Mouse (Mus musculus) mesoderm, embryonic 11.5 days (tissue): ENCODE measurements around the gene Fli1.

Experiments used
- DNase-seq: peaks from one replicate; pipeline ENCODE4 v3.0.0-alpha.2; 2012; ENCODE audit warnings: low read depth, low spot score

The Fli1 gene

DNA sequence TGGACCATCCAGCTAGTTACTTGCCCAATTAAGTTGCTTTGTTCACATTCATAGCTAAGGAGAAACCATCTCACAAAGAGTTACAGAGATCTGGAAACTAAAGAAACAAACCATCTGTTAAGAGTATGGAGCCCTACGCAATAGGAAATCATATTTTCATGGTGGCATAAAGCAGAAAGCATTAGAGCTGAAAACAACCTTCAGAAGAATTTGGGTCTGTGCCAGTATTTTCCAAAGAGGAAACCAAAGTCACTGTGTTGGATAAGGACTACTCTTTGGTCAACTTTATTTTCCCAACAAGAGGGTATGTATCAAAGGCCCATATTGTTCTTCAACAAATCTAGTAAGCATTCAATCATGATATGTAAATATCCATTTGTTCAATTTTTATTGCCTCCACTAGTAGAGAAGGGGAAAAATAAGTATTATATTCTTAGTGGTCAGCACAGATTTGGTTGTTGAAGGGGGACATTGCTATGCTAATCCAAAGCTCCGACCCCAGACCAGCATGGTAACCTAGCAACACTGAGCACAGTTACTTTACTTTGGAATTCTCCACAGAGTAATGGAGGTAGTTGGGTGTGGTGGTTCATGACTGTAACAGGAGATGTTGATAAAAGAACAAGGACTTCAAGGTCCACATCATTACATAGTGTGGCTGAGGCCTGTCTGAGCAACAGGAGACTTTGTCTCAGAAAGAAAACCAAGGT, 20.0 kb downstream of the Fli1 start:
- DNase-seq = no peak

DNA sequence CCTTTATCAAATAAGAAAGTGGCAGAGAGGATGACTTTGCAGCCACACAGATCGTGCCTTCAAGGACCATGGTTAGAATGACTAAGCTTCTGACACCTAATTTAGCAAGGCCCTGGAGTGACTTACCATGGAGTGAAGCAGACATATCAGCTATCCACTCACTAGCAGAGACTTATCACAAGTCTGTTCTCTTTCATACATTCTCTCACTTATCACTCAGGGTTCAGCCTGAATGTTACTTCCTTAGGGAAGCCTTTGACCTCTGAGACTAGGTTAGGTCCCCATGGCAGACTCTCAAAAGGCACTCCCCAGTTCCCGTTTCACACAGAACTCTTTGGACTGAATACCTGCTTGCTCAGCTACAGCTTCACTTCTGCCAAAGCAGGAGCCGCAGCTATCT, 21.3 kb downstream of the Fli1 start:
- no peak for DNase-seq

GRCm38 (mm10) chr9:32520821-32521220, 21.8 kb downstream of the Fli1 start:
- no peak for DNase-seq

DNA sequence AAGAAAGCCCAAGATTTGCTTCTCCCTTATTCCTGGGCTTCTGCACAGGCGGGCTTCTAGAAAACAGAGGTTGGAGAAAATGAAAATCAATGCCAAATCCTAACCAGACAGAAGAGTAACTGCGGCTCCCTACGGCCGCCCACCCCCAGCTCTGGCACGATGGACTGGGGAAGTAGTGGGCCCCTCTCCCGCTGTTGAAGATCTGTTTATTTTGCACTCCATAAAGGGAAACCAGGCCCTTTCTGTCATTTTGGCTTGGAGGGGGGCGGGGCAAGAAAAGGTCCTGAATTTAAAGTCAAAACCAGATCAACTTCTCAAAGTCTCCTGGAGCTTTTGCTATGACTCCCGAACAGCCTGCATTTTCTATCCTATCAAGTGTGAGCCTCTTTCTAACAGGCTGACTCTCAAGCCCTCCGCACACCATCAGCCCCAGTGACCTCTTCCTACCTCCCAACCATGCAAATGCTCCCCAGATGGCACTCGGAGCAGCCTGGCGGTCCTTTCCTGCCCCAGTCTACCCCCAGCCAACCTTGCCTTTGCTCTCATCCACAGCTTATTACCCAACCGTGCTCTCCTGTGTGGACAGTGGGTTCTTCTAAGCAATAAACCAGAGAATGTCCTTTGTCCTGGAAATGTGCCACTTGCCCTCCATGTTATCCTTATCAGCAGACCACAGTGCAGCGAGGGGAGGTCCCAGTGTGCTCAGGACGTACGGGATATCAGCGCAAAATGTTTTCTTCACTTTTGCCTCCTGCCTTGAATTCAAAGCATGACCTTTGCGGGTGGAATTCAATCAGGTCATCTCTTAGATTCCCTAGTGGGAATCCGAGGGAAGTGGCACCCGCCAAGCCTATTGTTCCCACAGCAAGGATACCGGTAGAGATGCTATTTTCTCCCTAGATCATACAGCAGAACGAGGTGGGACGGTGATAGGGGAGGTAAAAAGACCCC, 23.3 kb downstream of the Fli1 start:
- no peak for DNase-seq

- no peak for DNase-seq
These were observed 24.1 kb downstream of the Fli1 start for GRCm38 (mm10) chr9:32518351-32519075.

DNA sequence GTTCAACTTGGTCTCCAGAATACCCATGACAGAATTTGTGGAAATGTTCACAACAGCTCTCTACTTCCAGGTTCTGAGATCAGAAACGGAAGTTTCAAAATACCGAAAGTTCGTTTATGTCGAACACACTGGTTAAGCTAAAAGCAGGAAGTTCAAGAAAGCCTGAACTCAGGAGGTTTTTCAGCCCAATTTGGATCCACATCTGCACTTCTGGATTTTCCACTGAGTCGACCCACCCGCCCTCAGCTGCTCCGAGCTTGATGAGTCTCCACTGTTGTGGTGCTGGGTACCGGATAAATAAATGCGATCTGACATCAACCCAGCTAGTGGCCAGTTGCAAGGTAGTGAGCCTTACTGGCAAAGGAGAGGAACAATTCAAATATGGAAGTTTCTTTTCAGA, 26.0 kb downstream of the Fli1 start:
- no peak for DNase-seq

DNA sequence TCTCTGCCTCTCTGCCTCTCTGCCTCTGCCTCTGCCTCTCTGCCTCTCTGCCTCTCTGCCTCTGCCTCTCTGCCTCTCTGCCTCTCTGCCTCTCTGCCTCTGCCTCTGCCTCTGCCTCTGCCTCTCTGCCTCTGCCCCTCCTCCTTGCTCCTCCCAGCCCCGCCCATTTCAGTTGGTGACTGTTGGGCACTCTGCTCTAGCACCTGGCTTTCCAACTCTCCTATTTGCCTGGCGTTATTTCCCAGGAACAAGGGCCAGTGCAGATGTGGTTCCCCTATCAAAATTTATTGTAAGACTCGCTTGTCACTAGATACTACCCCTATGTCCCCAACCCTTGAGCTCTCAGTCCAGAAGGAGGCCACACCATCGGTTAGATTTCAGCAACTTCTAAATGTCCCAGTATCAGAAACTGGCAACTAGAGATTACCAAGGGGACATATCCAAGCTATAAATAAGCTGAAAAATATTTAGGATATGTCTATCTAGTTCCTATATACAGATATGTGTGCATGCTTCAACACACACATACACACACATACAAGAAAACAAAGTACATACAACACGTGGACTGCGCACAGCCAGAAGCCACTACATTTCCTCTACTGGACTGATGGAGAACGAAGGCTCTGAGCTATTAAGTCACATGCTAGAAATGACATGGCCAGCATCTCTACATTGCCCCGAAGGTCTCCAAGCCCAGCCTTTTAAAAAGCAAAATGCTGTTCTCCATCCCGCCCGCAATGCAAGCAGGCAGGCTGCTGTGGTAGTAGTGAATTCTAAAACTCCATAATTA, 26.6 kb downstream of the Fli1 start:
- no peak for DNase-seq

- peak; percentile 38 for DNase-seq
These were observed 28.1 kb downstream of the Fli1 start for GRCm38 (mm10) chr9:32514406-32515058.

DNA sequence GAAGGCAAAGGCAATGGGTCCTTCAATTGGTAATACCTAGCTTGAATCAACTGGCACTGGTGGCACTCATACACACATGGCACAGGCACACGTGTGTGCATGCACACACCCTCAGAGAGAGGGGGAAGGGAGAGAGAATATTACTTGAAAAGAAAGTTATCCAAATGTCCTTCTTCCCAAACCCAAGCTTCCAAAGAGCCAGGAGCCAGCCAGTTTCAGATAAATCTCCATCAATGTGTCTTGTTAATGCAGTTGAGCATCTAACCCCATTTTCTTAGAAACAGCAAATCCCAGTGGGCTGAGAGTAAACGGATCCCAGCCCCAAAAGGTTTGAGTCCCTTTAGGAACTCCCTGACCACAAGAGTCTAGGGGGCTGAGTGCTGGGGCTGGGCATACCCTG, 29.2 kb downstream of the Fli1 start:
- DNase-seq = no peak

DNA sequence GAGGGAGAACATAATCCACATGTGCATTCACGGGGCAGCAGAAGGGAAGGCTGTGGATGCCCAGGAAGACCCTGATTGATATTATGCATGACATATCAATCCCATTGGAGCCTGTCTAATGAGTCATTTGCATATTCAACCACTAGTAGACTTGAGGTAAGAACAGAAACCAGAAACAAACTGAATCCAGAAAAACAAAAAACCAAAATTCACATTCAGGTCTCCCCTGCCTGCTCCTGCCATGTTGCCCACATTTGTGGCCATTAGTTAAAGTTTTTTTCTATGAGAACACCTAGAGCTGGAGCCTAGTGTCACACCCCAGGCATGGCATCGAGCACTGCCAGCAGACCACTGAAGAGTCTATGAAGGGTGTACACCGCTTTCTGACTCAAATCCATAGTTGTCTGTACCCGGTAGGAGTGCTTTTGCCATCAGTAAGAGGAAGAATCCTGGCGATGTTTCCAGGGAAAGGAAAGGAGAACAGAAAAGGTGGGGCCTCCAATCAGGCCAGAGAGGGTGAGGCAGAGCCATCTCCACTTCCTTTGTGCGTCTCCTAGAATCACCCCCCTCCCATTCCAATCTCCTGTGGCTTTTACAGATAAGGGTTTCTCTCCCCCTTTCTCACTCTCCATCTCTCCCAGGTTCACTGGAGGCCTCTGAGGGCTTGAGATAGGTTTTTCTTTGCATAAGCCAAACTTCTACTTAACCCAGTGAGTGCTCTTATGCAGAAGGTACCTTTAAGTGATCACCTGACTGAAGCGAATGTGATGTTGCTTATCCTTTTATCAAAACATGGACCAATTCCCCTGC, 32.0 kb downstream of the Fli1 start:
- DNase-seq = no peak

DNA sequence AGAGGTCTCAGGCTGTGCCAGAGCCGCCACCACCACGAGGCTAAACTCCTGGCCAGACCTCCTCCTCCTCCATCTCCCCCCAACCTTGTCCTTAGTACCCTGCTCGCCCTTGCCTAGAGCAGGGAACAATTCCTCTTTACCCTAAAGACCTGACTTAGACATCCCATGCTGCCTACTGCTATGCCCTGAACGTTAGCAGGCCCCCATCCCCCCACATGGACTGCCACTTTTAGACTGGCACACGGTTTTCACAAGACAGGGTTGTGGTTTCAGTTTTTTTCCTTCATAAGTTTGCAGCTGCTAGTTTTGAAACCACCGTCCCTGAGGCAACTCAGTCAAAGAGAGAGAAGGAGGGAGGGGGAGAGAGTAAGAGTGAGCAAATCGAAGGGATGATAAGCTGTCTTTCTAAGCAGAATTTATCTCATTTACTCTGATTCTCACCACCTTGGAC, 32.9 kb downstream of the Fli1 start:
- no peak for DNase-seq

- no peak for DNase-seq
These were observed 34.0 kb downstream of the Fli1 start for GRCm38 (mm10) chr9:32508648-32509047.

GRCm38 (mm10) chr9:32508118-32508517, 34.5 kb downstream of the Fli1 start:
- no peak for DNase-seq

DNA sequence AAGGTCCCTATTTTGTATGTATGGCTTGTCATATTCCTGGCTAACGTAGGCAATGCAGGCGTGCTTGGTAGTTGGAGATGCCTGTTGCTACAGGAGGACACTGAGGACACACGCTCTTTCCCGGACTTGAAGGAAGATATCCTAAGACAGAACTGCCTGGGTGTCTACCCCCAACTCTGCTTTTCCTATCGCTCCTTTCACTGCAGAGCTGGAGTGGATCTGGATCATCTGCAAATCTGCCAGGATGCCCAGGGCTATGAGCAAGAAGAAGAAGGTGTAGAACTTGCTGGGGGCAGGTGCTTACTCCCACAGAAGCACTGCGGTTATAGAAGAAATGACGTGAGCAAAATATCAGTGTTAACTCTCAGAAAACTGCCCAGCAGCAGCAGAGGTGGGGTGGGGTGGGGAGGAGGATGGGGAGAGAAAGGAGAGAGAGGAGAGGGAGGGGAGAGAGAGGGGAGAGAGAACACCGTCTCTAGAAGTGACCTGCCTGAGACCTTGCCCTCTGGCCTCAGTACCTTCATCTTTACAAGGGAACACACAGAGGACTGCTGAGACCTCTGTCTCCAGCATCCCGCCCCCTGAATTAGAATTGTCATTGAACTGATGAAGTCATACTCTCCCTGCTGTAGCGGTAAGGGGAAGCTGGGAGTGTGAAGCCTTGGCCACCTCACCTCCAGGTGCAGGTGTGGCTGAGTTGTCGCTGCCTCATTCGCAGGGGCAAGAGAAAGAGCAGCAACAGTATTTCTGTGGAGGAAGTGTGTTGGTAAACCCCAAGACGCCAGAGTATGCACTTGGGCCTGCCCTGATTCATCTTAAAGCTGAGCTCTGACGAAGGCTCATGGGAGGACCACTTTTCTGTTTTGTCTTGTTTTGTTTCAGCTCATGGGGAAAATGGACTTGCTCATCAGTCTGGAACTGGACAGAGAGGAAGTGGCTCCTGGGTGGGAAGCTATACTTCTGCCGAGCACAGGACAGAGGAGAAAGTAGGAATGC, 35.5 kb downstream of the Fli1 start:
- no peak for DNase-seq

DNA sequence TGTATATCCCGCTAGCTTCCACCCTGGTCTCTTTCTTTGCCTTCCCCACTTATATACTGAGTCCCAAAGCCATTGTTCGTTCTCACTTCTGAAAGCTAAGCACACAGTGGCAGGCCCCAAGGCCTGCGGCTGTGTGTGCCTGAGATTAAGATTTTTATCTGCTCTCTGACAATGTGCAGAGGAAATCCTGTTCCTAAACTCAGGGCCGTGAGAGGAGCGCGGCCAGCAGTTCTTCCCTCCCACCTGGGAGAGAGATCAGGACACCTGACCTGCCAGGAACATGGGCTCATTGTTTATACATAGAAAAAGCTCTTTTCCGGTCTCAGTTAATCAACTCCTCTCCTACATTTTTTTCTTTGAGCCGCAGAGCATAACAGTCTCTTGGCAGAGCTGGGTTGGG, 36.5 kb downstream of the Fli1 start:
- no peak for DNase-seq

- no peak for DNase-seq
These were observed 37.1 kb downstream of the Fli1 start for GRCm38 (mm10) chr9:32505460-32506075.

DNA sequence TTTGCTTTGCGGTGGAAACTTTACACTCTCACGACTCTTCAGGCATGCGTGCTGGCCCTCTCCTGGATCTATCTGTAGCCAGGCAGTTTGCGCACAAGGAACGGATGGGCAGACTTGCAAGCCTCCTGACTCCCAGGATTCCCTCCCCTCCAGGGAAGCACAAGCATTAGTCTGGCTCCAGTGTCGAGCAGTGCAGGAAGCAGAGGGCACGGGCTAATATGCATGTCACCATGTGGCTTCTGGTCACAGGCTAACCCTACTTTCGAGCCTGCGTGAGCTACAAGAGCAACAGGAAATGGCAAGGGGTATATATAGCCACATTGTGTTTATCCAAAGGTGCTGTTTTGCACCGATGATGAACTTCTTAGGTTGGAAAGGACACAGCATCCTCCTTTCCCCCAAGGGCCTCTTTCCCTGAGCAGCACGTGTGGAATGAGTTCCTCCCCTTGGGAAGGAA, 38.6 kb downstream of the Fli1 start:
- DNase-seq = no peak

DNA sequence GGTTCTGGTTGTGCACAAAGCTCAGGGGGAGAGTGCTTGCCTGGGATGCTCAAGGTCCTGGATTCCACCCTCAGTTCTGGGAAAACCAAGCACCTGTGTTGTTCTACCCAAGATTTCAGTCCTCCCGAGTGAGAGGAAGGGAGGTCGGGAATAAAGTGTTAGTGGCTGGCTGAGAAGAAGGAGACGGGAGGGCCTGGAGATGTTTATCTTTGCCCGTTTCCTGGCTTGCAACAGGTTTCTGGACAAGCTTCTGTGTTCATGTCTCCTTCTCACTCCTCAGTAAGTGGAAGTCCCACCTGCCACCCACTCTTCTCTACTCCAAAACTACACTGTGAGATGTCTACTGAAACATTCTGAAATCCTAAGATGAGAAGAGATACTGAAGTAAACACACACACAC, 39.2 kb downstream of the Fli1 start:
- no peak for DNase-seq
